Mouse (Mus musculus): ENCODE results near the gene Kcnt2. TPM values are rescaled to one million over a fixed set of nuclear protein-coding genes. Genes with fewer than 3 reads are reported as not detected.

Gene Kcnt2
- polyA plus RNA-seq (2017; shearing (Covaris generic)): under 1 TPM in 1 of 2 experiments, not detected in 1; 0.23 TPM

DNA sequence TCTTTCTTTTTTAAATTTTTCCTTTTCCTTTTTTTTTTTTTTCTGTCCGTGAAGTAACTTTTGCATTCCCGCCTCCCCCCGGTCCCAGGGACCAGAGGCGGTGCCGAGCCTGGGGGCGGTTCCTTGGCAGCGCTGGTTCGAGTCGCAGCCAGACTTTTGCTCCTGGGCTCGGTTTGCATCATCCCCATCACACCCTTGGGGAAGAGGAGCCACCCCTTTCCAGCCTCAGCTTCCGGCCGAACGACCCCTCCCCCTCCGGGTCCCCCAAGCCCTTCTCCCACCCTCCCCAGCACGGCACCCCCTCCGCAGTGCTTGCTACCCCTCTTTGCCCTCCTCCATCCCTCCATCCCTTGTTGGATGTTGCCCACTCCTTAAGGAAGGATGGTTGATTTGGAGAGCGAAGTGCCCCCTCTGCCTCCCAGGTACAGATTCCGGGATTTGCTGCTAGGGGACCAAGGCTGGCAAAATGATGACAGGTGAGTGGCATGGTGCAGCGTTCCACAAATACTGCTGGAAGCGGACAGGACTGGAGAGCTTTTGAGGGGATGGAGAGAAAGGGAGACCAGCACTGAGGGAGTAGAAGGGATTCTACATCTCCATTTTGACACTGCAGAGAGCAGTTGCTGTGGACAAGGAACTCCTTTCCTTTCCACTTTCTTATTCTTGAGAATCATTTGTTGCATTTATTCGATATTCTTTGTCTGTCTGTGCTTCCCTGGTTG is at the start of gene Kcnt2:
Kcnt2 (plus strand) TSS at position 283 of the 722 bp plus-strand sequence.

Other genes starting within 250 kb of the Kcnt2 start
- 1 to 10 TPM in 1 of 2 experiments, under 1 TPM in 1; 0.19 to 1.3 TPM for gene Cfh, start 62.4 kb upstream of the Kcnt2 start, polyA plus RNA-seq (2017; shearing (Covaris generic))

Measured in inflammation-experienced regulatory T-cells (primary cell).